Mouse (Mus musculus): Measurements from ENCODE around the gene Hhat.

Hhat gene

GRCm38 (mm10) chr1:192752659-192753601 lies 18.1 kb downstream of the Hhat start:
- in situ Hi-C loops (cut with MboI; ENCODE audit: low pct_unique_long_range_greater_than_20kb in 1 of 2, low sequenced_read_pairs in 2 of 2, unreplicated experiment in 1 of 2): loop anchor here in 1 of 2 experiments (25.0 kb wide), 1 partner anchor 334 kb away; no protein-coding TSS in a partner anchor

- in situ Hi-C loops (cut with MboI; ENCODE audit: low pct_unique_long_range_greater_than_20kb in 1 of 2, low sequenced_read_pairs in 2 of 2, unreplicated experiment in 1 of 2): loop anchor here in 1 of 2 experiments (25.0 kb wide), 1 partner anchor 337 kb away; no protein-coding TSS in a partner anchor
Measured at GRCm38 (mm10) chr1:192750042-192750437, 21.0 kb downstream of the Hhat start.

- in situ Hi-C loops (cut with MboI; ENCODE audit: low pct_unique_long_range_greater_than_20kb in 1 of 2, low sequenced_read_pairs in 2 of 2, unreplicated experiment in 1 of 2): loop anchor here (25.0 kb wide), 1 partner anchor 338 kb away; no protein-coding TSS in a partner anchor
Measured at GRCm38 (mm10) chr1:192749270-192750041, 21.6 kb downstream of the Hhat start.

- in situ Hi-C loops (cut with MboI; ENCODE audit: low pct_unique_long_range_greater_than_20kb in 1 of 2, low sequenced_read_pairs in 2 of 2, unreplicated experiment in 1 of 2): loop anchor here in 1 of 2 experiments (25.0 kb wide), 1 partner anchor 341 kb away; no protein-coding TSS in a partner anchor
Measured at GRCm38 (mm10) chr1:192746201-192746600, 24.8 kb downstream of the Hhat start.

GRCm38 (mm10) chr1:192745240-192746101 lies 25.6 kb downstream of the Hhat start:
- in situ Hi-C loops (cut with MboI; ENCODE audit: low pct_unique_long_range_greater_than_20kb in 1 of 2, low sequenced_read_pairs in 2 of 2, unreplicated experiment in 1 of 2): loop anchor here in 1 of 2 experiments (25.0 kb wide), 1 partner anchor 342 kb away; no protein-coding TSS in a partner anchor

GRCm38 (mm10) chr1:192744880-192745239 lies 26.2 kb downstream of the Hhat start:
- in situ Hi-C loops (cut with MboI; ENCODE audit: low pct_unique_long_range_greater_than_20kb in 1 of 2, low sequenced_read_pairs in 2 of 2, unreplicated experiment in 1 of 2): loop anchor here in 1 of 2 experiments (25.0 kb wide), 1 partner anchor 342 kb away; no protein-coding TSS in a partner anchor

GRCm38 (mm10) chr1:192742394-192743251 lies 28.4 kb downstream of the Hhat start:
- in situ Hi-C loops (cut with MboI; ENCODE audit: low pct_unique_long_range_greater_than_20kb in 1 of 2, low sequenced_read_pairs in 2 of 2, unreplicated experiment in 1 of 2): loop anchor here in 1 of 2 experiments (25.0 kb wide), 1 partner anchor 345 kb away; no protein-coding TSS in a partner anchor

- in situ Hi-C loops (cut with MboI; ENCODE audit: low pct_unique_long_range_greater_than_20kb in 1 of 2, low sequenced_read_pairs in 2 of 2, unreplicated experiment in 1 of 2): loop anchor here in 1 of 2 experiments (25.0 kb wide), 1 partner anchor 345 kb away; no protein-coding TSS in a partner anchor
Measured at GRCm38 (mm10) chr1:192741896-192742295, 29.1 kb downstream of the Hhat start.

- in situ Hi-C loops (cut with MboI; ENCODE audit: low pct_unique_long_range_greater_than_20kb in 1 of 2, low sequenced_read_pairs in 2 of 2, unreplicated experiment in 1 of 2): loop anchor here in 1 of 2 experiments (25.0 kb wide), 1 partner anchor 351 kb away; no protein-coding TSS in a partner anchor
Measured at GRCm38 (mm10) chr1:192736524-192736923, 34.5 kb downstream of the Hhat start.

GRCm38 (mm10) chr1:192736002-192736426 lies 35.0 kb downstream of the Hhat start:
- in situ Hi-C loops (cut with MboI; ENCODE audit: low pct_unique_long_range_greater_than_20kb in 1 of 2, low sequenced_read_pairs in 2 of 2, unreplicated experiment in 1 of 2): loop anchor here in 1 of 2 experiments (25.0 kb wide), 1 partner anchor 351 kb away; no protein-coding TSS in a partner anchor

- in situ Hi-C loops (cut with MboI; ENCODE audit: low pct_unique_long_range_greater_than_20kb in 1 of 2, low sequenced_read_pairs in 2 of 2, unreplicated experiment in 1 of 2): loop anchor here in 1 of 2 experiments (25.0 kb wide), 1 partner anchor 357 kb away; no protein-coding TSS in a partner anchor
Measured at GRCm38 (mm10) chr1:192730517-192730916, 40.5 kb downstream of the Hhat start.

- in situ Hi-C loops (cut with MboI; ENCODE audit: low pct_unique_long_range_greater_than_20kb in 1 of 2, low sequenced_read_pairs in 2 of 2, unreplicated experiment in 1 of 2): loop anchor here in 1 of 2 experiments (25.0 kb wide), 1 partner anchor 360 kb away; no protein-coding TSS in a partner anchor
Measured at GRCm38 (mm10) chr1:192726996-192727624, 43.9 kb downstream of the Hhat start.

- in situ Hi-C loops (cut with MboI; ENCODE audit: low pct_unique_long_range_greater_than_20kb in 1 of 2, low sequenced_read_pairs in 2 of 2, unreplicated experiment in 1 of 2): loop anchor here in 1 of 2 experiments (25.0 kb wide), 1 partner anchor 535 kb away; the partner anchor contains the start of gene Kcnh1
Measured at GRCm38 (mm10) chr1:192722147-192722546, 48.9 kb downstream of the Hhat start.

GRCm38 (mm10) chr1:192720156-192720555 lies 50.9 kb downstream of the Hhat start:
- in situ Hi-C loops (cut with MboI; ENCODE audit: low pct_unique_long_range_greater_than_20kb in 1 of 2, low sequenced_read_pairs in 2 of 2, unreplicated experiment in 1 of 2): loop anchor here in 1 of 2 experiments (25.0 kb wide), 1 partner anchor 533 kb away; the partner anchor contains the start of gene Kcnh1

GRCm38 (mm10) chr1:192711779-192712348 lies 59.2 kb downstream of the Hhat start:
- in situ Hi-C loops (cut with MboI; ENCODE audit: low pct_unique_long_range_greater_than_20kb in 1 of 2, low sequenced_read_pairs in 2 of 2, unreplicated experiment in 1 of 2): loop anchor here in 1 of 2 experiments (25.0 kb wide), 1 partner anchor 525 kb away; the partner anchor contains the start of gene Kcnh1

Measured in mouse embryonic stem cell (cell line).